Mouse (Mus musculus): Measurements from ENCODE around the gene Gucd1. TPM values are rescaled to one million over a fixed set of nuclear protein-coding genes. Genes with fewer than 3 reads are reported as not detected.

The Gucd1 gene
- total RNA-seq, 1 experiment = 11.5 TPM

DNA sequence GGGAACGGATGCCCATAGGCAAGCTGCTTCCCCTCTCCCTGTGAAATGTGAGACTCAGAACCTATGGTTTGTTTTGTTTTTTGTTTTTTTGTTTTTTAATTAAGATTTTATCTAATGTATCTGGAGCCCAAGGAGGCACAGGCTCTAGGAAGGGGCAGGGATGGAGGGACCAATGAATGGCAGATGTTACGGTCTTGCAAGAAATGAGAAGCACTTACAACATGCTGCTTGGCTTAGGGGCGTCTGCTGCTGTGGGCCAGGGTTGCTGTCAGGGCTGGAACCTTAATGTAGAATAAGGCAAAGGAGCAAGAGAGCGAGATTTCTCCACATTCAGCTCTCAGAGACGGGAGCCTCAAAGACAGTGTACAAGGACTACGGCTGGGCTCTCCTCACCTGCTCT, 37.8 kb upstream of the Gucd1 start:
- Histone ChIP-seq H3K4me3 (ENCODE audit: insufficient read depth in 1 of 2, low read depth in 1 of 2, low read length in 2 of 2, poor library complexity in 1 of 2, severe bottlenecking in 1 of 2) (no peak overlapping the region), H3K36me3 (ENCODE audit: control insufficient read depth, insufficient read depth, low read length, poor library complexity, severe bottlenecking) (no peaks in the 10 kb centered on the region), H3K9me3 (ENCODE audit: control insufficient read depth, insufficient read depth, low read depth, low read length) (no peaks in the 10 kb centered on the region), H3K4me1 (ENCODE audit: control insufficient read depth in 2 of 2, insufficient read depth in 2 of 2, low read length in 2 of 2, poor library complexity in 1 of 2) (peaks cover 5 to 21% of the 10 kb centered on the region in 2 experiments; a peak in 2 of 4 replicates), H3K27ac (ENCODE audit: insufficient read depth, low read depth, low read length, poor library complexity, severe bottlenecking) (no peak overlapping the region), H3K9ac (ENCODE audit: insufficient read depth, low read depth, low read length, poor library complexity, severe bottlenecking) (no peak overlapping the region)
- no peak for DNase-seq (ENCODE audit: low read depth, low spot score)
- in situ Hi-C loops (cut with MboI; ENCODE audit: low sequenced_read_pairs in 2 of 2, unreplicated experiment in 2 of 2) = no loop called here
- TF ChIP-seq ZC3H11A (IDR thresholded peaks at IDR 0.05; ENCODE audit: borderline replicate concordance, low read depth, low read length) = no peak

GRCm38 (mm10) chr10:75554090-75554489, 36.3 kb upstream of the Gucd1 start:
- DNase-seq (ENCODE audit: low read depth, low spot score) = no peak
- TF ChIP-seq MAFK (IDR thresholded peaks at IDR 0.05; ENCODE audit: insufficient read depth, low read depth, low read length) (peak; percentile 34; the same call in 1 of the 2 replicates), HCFC1 (IDR thresholded peaks at IDR 0.05; ENCODE audit: borderline replicate concordance, insufficient read depth, low read length) (no peak), CHD2 (IDR thresholded peaks at IDR 0.05; ENCODE audit: low read depth, low read length) (no peak), ZNF384 (IDR thresholded peaks at IDR 0.05; ENCODE audit: low read depth, low read length) (no peak)
- Histone ChIP-seq H3K36me3 (ENCODE audit: control insufficient read depth, insufficient read depth, low read length, poor library complexity, severe bottlenecking) (no peaks in the 10 kb centered on the region), H3K9me3 (ENCODE audit: control insufficient read depth, insufficient read depth, low read depth, low read length) (no peaks in the 10 kb centered on the region), H3K4me3 (ENCODE audit: insufficient read depth in 1 of 2, low read depth in 1 of 2, low read length in 2 of 2, poor library complexity in 1 of 2, severe bottlenecking in 1 of 2) (no peak overlapping the region), H3K27ac (ENCODE audit: insufficient read depth, low read depth, low read length, poor library complexity, severe bottlenecking) (no peak overlapping the region), H3K9ac (ENCODE audit: insufficient read depth, low read depth, low read length, poor library complexity, severe bottlenecking) (no peak overlapping the region), H3K4me1 (ENCODE audit: control insufficient read depth in 2 of 2, insufficient read depth in 2 of 2, low read length in 2 of 2, poor library complexity in 1 of 2) (peaks cover 3 to 14% of the 10 kb centered on the region in 2 experiments; a peak in 2 of 4 replicates)
- in situ Hi-C loops (cut with MboI; ENCODE audit: low sequenced_read_pairs in 2 of 2, unreplicated experiment in 2 of 2) = no loop called here

GRCm38 (mm10) chr10:75552701-75553450, 35.1 kb upstream of the Gucd1 start:
- Histone ChIP-seq H3K4me3 (ENCODE audit: insufficient read depth in 1 of 2, low read depth in 1 of 2, low read length in 2 of 2, poor library complexity in 1 of 2, severe bottlenecking in 1 of 2) (no peak overlapping the region), H3K4me1 (ENCODE audit: control insufficient read depth in 2 of 2, insufficient read depth in 2 of 2, low read length in 2 of 2, poor library complexity in 1 of 2) (peaks cover 2 to 13% of the 10 kb centered on the region in 2 experiments; a peak in 2 of 4 replicates), H3K9ac (ENCODE audit: insufficient read depth, low read depth, low read length, poor library complexity, severe bottlenecking) (no peak overlapping the region), H3K36me3 (ENCODE audit: control insufficient read depth, insufficient read depth, low read length, poor library complexity, severe bottlenecking) (no peaks in the 10 kb centered on the region), H3K9me3 (ENCODE audit: control insufficient read depth, insufficient read depth, low read depth, low read length) (no peaks in the 10 kb centered on the region), H3K27ac (ENCODE audit: insufficient read depth, low read depth, low read length, poor library complexity, severe bottlenecking) (no peak overlapping the region)
- in situ Hi-C loops (cut with MboI; ENCODE audit: low sequenced_read_pairs in 2 of 2, unreplicated experiment in 2 of 2) = no loop called here
- TF ChIP-seq HCFC1 (IDR thresholded peaks at IDR 0.05; ENCODE audit: borderline replicate concordance, insufficient read depth, low read length) = no peak
- TF ChIP-seq CHD2 (IDR thresholded peaks at IDR 0.05; ENCODE audit: low read depth, low read length) = no peak
- no peak for TF ChIP-seq ZNF384 (IDR thresholded peaks at IDR 0.05; ENCODE audit: low read depth, low read length)
- no peak for TF ChIP-seq ZC3H11A (IDR thresholded peaks at IDR 0.05; ENCODE audit: borderline replicate concordance, low read depth, low read length)
- TF ChIP-seq MAFK (IDR thresholded peaks at IDR 0.05; ENCODE audit: insufficient read depth, low read depth, low read length) = no peak
- DNase-seq (ENCODE audit: low read depth, low spot score) = no peak

DNA sequence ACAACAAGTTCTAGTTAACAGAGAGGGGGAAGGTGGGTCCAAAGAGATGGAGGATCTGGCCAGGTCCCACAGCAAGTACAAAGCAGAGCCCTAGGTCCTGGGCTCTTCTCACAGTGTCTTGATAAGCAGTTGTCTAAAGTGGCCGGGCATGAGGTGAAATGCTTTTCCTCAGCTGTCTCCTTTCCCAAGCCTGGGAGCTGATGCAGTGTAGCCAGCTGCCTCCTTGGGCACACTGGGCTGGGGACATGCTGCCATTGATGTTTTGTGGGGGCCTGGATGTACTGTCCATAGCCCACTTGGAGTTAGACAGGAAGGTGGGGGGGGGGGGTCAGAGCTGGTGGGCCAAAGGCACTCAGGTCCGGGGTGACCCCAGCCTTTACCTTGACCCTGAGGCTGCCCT, 34.3 kb upstream of the Gucd1 start:
- H3K9ac ChIP-seq (ENCODE audit: insufficient read depth, low read depth, low read length, poor library complexity, severe bottlenecking) = no peak overlapping the region
- no peak overlapping the region for H3K27ac ChIP-seq (ENCODE audit: insufficient read depth, low read depth, low read length, poor library complexity, severe bottlenecking)

More for the DNA sequence above, 34.3 kb upstream of the Gucd1 start:
- Histone ChIP-seq H3K9me3 (ENCODE audit: control insufficient read depth, insufficient read depth, low read depth, low read length) (no peaks in the 10 kb centered on the region), H3K4me3 (ENCODE audit: insufficient read depth in 1 of 2, low read depth in 1 of 2, low read length in 2 of 2, poor library complexity in 1 of 2, severe bottlenecking in 1 of 2) (no peak overlapping the region), H3K4me1 (ENCODE audit: control insufficient read depth in 2 of 2, insufficient read depth in 2 of 2, low read length in 2 of 2, poor library complexity in 1 of 2) (peaks cover 2 to 13% of the 10 kb centered on the region in 2 experiments; a peak in 2 of 4 replicates), H3K36me3 (ENCODE audit: control insufficient read depth, insufficient read depth, low read length, poor library complexity, severe bottlenecking) (no peaks in the 10 kb centered on the region)
- in situ Hi-C loops (cut with MboI; ENCODE audit: low sequenced_read_pairs in 2 of 2, unreplicated experiment in 2 of 2) = no loop called here
- DNase-seq (ENCODE audit: low read depth, low spot score) = no peak
- TF ChIP-seq MAFK (IDR thresholded peaks at IDR 0.05; ENCODE audit: insufficient read depth, low read depth, low read length) = no peak
- no peak for TF ChIP-seq CHD2 (IDR thresholded peaks at IDR 0.05; ENCODE audit: low read depth, low read length)
- no peak for TF ChIP-seq ZNF384 (IDR thresholded peaks at IDR 0.05; ENCODE audit: low read depth, low read length)
- TF ChIP-seq HCFC1 (IDR thresholded peaks at IDR 0.05; ENCODE audit: borderline replicate concordance, insufficient read depth, low read length) = no peak
- TF ChIP-seq ZC3H11A (IDR thresholded peaks at IDR 0.05; ENCODE audit: borderline replicate concordance, low read depth, low read length) = no peak
